Mouse (Mus musculus) kidney, adult 11 months (tissue): ENCODE data around the gene Col4a6.

Source experiments
- DNase-seq: peaks from one replicate; pipeline ENCODE4 v3.0.0; 2022

The Col4a6 gene

GRCm38 (mm10) chrX:141473470-141474302 is at the start of gene Col4a6:
Gene Col4a6 (minus strand): TSS chrX:141474076.
- DNase-seq, result peak; percentile 5

DNA sequence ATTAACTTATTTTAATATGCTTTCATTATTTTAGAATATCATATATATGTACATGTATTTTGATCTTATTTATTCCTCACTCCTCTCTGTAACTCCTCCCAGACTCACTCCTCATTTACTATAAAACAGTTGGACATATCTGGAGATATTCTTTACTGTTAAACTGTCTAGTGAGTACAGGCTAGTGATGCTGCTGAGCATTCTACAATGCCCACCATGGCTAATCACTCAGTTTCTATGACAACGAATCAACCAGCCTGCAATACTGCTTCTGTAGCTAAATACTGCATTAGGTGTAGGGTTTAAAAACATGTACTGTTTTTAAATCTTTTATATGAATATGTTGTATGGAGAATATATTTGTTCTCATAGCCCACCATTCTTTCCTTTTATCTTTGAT is 29.2 kb upstream of the Col4a6 start:
- no peak for DNase-seq

DNA sequence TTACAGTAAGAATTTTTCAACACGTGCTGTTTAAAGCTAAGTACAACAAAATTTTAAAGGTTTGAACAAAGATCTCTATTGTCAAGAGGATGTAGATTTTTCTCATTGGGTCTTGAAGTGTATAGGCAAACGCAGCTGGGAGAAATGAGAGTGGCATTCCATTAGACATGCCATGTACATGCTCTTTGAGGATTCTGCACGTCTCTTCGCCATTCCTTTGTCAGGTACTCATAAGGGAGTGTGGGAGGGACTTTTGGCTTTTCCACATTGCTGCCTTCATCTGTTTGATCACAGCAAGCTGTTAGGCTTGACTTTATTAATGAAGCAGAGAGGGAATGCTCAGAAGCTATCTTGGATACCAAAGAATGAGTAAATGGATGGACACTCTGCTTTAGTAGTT is 20.7 kb upstream of the Col4a6 start:
- DNase-seq, result no peak

DNA sequence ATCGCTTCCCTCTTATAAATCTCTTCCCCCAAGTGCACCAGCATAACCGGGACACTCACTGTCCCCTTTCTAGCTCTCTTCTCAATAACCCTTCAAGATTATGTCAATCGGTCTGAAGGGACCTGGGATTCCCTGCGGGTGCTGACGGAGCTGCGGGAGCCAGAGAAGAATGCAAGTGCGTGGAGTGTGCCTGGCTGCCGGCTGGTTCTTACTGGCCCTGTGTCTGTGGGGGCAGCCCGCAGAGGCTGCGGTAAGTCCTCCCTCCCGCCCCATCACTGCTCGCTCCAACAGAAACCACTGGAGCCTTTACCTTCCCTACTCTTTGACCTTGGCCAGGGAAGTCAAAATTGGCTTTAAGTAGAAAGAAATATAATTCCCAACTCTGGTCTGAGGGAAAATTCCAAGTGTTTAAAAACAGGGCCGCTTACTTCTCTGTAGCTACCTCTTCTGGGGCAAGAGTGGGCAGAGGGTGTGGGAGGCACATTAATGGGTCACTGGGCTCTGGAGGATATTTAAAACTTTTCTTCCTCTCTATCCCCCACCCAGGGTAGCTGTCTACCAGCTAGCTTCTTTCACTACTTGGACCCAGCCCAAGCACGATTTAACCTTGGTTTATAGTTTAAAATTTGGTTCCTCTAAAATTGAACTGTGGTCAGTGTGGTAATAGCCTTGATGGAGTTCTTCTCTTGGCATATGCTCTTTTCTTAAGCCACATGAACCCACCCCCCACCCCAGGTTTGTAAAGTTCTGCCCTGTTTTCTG is 1.9 kb upstream of the Col4a6 start:
- peak; percentile 11 for DNase-seq

DNA sequence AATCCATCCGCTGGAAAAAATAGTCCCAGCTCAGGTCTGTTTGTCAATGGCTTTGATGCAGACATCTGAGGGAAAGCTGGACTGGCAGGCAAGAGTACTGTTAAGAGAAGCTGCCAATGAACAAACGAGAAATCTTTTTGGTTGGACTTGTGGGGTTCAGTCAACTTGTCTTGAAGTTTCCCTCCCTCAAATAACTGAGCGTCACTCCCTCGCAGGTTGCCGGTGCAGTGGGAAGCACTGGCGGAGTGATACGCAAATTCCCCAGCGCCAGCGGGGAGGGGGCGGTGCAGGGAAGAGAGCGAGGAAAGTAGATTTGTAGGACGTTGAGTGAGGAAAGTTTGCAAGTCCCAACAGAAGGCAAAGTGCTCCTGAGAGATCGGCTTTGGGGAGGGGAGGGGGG is 1.2 kb upstream of the Col4a6 start, which contains the start of gene Col4a5:
TSS of gene Col4a5 (plus strand) at position 276 of the 400 bp plus-strand sequence.
- peak; percentile 74 for DNase-seq

DNA sequence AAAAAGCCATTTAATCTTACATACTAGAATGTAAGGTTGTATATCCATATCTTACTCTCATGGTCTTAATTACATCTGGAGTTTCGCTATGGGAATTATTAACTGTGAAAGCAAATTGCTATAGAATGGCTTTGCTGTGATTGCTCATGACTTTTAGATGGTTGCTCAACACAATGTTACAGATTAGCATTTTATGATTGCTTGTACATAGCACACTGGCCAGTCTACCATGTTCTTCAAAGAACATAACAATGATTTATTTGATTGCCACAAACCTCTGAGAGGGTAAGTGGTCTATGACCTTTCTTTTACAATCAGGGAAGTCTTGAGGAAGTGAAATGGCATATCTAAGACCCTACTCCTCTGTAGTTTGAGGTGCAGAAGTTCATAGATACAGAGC is 25.9 kb downstream of the Col4a6 start:
- DNase-seq, result no peak

- no peak for DNase-seq
Observed at GRCm38 (mm10) chrX:141439423-141439822, 34.5 kb downstream of the Col4a6 start.

- no peak for DNase-seq
Observed at GRCm38 (mm10) chrX:141436780-141437179, 37.1 kb downstream of the Col4a6 start.

GRCm38 (mm10) chrX:141415318-141415717 is 58.6 kb downstream of the Col4a6 start:
- DNase-seq, result no peak

DNA sequence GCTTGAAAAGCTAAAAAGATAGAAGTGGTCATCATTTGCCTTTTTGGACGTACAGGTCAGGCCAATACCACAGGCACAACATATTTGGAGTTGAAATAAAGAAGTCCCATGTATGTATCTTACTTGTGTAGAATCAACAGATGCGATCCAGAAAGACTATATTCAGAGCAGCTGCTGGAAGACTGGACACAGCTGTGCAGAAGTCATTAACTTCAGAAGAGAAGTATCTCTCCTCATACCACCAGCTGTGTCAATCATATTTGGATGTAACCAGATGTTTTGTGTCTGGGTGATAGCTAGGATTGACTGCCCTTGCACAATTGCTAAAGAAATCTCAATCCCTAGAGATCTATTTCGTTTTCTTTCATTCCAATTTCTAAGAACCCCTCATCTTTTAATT is 77.6 kb downstream of the Col4a6 start:
- DNase-seq, result no peak

GRCm38 (mm10) chrX:141385399-141386105 is 88.3 kb downstream of the Col4a6 start:
- no peak for DNase-seq

DNA sequence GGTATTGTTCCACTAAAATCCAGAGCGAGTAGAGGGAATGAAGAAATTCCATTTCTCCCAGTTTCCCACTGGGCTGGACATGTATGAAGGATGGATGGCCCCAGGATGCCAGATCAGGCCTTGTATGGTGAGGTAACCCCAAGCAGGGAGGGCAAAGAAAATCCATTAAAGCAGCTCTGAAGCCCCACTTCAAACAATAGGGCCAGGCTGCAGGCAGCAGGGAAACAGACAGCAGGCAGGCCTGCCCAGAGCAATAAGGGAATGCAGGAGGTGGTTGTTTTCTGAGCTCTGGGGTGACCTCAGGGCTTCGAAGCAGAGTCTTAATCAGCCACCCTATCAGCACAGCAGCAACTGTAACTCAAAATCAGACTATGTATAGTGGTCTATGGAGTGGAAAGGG is 89.2 kb downstream of the Col4a6 start:
- no peak for DNase-seq

DNA sequence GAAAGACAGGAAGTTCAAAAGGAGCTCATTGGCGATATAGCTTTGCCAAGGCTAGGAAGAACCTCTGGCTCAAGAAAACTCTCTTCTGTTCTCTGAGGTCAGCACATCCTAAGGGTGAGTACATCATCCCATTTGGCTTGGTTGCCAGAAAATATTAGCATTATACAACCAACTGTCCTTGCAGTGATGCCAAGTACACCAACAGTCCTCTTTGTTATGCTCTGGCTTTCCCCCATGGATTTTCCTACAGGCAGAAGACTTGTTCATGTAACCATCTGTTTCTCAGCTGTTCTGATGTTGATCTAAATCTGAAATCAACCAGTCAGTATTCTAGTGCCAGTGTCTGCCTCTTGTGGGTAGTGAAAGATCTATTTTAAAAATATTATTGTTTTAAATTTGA is 103.6 kb downstream of the Col4a6 start:
- no peak for DNase-seq

GRCm38 (mm10) chrX:141363331-141363730 is 110.5 kb downstream of the Col4a6 start:
- no peak for DNase-seq

- no peak for DNase-seq
Observed at GRCm38 (mm10) chrX:141341417-141341816, 132.5 kb downstream of the Col4a6 start.

DNA sequence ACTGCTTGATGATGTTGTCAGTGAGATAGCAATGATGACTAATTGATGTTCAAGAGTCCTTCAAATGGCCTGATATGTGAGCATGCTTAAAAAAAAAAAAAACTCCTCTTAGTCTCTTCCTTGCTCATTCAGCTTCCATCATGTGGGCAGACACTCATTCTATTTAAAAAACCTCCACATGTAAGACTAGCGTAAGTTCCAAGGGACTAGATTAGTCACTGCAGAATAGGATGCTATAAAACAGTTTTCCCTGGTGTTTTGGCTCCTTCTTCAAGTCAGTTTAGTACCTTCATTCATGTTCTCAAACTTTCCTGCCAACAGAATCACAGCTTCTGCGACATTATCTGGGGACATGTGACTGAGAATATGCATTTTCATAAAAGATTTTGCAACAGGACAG is 145.8 kb downstream of the Col4a6 start:
- no peak for DNase-seq

DNA sequence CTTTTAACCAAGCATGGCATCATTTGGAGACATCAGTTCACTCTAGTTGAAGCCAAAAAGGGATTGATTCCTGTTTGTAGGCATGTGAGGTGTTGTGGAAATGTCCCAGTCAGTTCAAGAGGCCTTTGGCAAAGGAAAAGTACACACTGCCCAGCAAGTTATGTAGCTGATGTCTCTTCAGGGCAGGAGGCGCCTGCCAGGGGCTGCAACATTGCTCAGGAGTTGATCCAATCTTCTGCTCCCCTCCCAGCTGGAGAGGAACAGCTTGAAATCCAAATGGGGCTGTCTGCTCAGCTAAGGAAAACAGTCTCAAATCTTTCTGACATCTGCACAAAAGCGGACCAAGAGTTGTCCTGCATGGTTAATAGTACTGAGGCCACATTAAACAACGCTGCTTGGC is 149.7 kb downstream of the Col4a6 start:
- DNase-seq, result no peak

GRCm38 (mm10) chrX:141316217-141316616 is 157.7 kb downstream of the Col4a6 start:
- no peak for DNase-seq

GRCm38 (mm10) chrX:141315795-141316194 is 158.1 kb downstream of the Col4a6 start:
- DNase-seq, result no peak

- no peak for DNase-seq
Observed at GRCm38 (mm10) chrX:141292702-141293462, 181.0 kb downstream of the Col4a6 start.

DNA sequence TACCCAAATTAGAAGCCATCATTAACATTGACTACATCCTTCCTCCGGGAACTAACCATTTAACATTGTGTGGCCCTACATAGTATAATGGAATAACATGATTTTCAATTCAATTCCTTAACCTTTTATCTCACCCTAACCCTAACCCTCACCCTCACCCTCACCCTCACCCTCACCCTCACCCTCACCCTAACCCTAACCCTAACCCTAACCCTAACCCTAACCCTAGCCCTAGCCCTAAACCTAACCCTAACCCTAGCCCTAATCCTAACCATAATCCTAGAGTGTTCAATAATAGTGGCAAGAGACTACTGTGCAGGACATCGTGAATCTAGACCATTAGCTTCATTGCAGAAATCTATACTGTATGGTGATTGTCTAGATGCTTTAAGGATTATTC is 197.5 kb downstream of the Col4a6 start:
- DNase-seq, result no peak

GRCm38 (mm10) chrX:141265986-141266385 is 207.9 kb downstream of the Col4a6 start:
- DNase-seq, result no peak

GRCm38 (mm10) chrX:141249636-141250035 is 224.2 kb downstream of the Col4a6 start:
- no peak for DNase-seq
